Mouse (Mus musculus) CD4-positive naive resting alpha-beta T cell, adult 57 days (primary cell): ENCODE results near the gene Ccnb3. TPM values are rescaled to one million over a fixed set of nuclear protein-coding genes. Genes with fewer than 3 reads are reported as not detected.

Experiments
- total RNA-seq: library from RNA; stranded (reverse); gene quantifications from one replicate; pipeline ENCODE4 v1.2.4, GENCODE M21; 2023

Ccnb3 gene
- not detected for total RNA-seq

GRCm38 (mm10) chrX:7041519-7041918 is at the start of gene Ccnb3:
TSS of gene Ccnb3 (minus strand) at chrX:7041619.

GRCm38 (mm10) chrX:7067219-7067618 is 25.8 kb upstream of the Ccnb3 start, which contains the start of gene Akap4:
TSS of gene Akap4 (plus strand) at chrX:7067519.

Other genes with a start within 250 kb of the Ccnb3 start
- not detected for gene Akap4, start 25.9 kb upstream of the Ccnb3 start, total RNA-seq